Mouse (Mus musculus): ENCODE measurements around the gene Gas1.

Gene Gas1

DNA sequence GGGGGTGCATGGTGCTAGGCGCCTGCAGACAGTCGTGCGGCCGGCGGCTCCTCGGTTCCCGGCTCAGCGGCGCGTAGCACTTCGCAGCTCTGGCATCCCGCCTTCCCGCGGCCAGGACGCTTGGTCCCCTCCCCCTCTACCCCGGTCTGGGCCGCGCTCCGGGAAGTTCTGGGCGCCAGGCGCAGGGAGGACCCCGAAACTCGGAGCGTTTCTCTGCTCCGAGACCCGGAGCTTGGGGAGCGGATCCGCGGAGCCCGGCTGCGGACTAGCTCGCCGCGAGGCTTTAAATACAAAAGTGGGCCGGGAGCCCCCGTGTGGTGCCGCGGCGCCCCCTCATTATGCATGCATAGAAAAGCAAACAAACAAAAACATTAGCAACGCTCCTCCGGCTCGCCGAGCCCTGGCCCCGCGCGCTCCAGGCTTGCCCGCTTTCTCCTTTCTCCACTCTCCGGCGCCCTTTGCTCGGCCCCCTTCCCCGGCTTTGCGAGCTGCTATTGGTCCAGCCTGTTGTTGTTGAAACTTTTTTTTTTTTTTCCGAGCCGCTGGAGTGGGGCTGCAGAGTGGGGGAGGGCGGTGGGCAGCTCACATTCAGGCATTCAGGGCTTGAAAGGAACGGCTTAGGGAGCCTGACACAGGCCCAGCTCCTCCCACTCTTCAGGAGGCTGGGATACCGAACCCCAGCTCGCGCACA, at the start of gene Gas1:
Gene Gas1, minus strand, starts transcription at position 260 of the 691 bp plus-strand sequence.
- DNase-seq (ENCODE audit: low spot score): peak; percentile 96

DNA sequence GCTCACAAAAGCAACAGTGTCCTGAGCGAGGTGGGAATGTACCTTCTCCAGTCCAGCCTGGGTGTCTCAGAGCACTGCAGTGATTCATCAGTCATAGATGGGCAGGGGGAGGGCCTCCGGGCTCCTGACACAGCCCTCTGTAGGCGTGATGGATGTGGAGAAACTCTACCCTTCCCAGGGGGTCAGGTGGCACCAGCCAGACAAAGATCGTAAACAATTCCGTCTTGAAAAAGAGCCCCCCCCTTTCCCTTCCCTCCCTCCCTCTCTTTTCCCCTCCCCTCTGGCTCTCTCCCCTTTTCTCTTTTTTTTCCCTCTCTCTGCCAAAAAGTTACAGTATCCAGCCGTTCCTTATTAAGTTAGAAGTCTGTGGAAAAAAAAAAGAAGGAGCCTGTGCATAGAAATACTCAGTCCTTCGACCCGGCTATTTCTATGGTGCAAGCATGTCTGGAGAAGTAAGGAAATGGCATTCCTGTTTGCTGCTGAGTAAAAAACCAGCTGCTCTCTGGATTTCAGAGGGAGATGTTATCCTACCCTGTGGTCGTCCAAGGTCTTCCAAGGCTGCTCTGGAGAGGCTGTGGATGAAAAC, 49.2 kb upstream of the Gas1 start:
- no peak for DNase-seq (ENCODE audit: low spot score)

GRCm38 (mm10) chr13:60225736-60226135, 48.6 kb upstream of the Gas1 start:
- DNase-seq (ENCODE audit: low spot score): no peak

GRCm38 (mm10) chr13:60225276-60225675, 48.1 kb upstream of the Gas1 start:
- DNase-seq (ENCODE audit: low spot score): no peak

- DNase-seq (ENCODE audit: low spot score): no peak
These were observed 46.6 kb upstream of the Gas1 start for GRCm38 (mm10) chr13:60223797-60224196.

DNA sequence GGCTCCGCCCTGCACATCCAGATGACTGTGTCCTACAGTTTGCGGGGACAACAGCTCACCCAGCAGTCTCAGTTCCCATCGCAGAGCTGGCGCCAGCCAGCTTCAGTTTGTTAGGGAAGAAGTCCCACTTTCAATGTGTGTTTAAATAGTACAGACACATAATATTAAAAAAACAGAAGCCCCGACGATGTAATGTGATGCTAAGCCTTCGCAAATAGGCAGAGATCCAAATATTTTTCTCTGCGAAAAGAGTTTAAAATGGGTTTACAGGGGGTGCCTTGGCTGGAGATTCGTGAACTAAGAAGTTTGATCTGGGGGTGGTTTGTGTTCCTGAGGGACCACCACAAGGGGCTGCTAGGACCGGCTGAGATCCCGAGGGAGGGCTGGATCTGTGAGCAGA, 45.2 kb upstream of the Gas1 start:
- no peak for DNase-seq (ENCODE audit: low spot score)

DNA sequence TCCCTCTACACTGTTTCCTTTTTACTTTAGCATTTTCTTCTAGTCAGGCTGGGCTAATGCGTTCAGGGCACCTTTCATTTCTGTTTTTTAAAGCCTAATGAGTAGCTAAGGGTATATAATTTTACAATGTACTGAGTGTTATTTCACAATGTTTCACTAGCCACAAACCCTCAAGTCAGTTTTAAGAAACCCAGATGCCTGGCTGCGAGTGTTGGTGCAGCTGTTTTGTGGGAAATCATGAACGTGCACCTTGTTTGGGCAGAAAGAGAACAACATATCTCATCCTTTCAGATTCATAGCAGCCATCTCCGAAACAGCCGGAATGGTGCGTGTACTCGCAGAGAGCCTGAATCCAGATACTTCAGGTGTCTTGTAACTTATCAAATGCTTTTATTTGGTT, 36.7 kb upstream of the Gas1 start:
- no peak for DNase-seq (ENCODE audit: low spot score)

- no peak for DNase-seq (ENCODE audit: low spot score)
These were observed 30.0 kb upstream of the Gas1 start for GRCm38 (mm10) chr13:60207135-60207601.

- no peak for DNase-seq (ENCODE audit: low spot score)
These were observed 27.6 kb upstream of the Gas1 start for GRCm38 (mm10) chr13:60204746-60205145.

GRCm38 (mm10) chr13:60193273-60193672, 16.1 kb upstream of the Gas1 start:
- no peak for DNase-seq (ENCODE audit: low spot score)

DNA sequence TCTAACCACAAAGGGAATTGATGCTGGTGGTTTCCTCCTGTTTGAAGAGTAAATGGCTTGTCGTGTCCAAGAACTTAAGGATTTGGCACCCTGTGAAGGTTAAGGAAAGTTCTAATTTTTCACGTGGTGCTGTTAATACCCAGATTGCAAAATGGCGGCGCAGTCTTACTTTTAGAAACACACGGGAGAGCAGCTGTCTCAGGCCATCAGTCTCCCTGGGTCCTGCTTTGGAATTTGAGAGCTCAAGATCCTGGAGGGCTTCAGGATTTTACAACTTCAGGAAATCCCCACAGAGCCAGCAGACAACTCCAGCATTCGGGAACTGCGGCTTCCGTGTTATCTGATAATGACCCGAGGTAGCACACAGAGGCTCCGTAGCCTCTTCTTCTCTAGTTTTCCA, 12.8 kb upstream of the Gas1 start:
- DNase-seq (ENCODE audit: low spot score): no peak

DNA sequence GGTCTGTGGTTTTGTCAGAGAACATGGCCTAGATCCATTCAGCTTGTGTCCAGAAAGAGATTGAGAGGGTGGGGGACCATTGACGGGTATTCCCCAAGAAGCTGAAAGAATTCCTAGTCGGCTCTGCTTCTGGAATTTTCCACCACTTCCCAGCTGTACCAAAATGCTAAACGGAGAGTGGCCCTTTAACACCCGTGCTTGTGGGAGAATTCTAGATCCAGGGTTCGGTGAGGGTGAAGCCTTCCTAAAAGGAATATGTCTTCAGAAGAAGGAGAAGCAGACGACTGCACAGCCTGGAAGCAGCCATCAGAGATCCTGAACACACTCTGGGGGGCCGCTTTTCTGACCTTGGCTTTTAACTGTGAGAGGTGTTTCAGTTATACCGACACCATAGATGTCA, 11.8 kb upstream of the Gas1 start:
- DNase-seq (ENCODE audit: low spot score): no peak

GRCm38 (mm10) chr13:60187276-60187675, 10.1 kb upstream of the Gas1 start:
- no peak for DNase-seq (ENCODE audit: low spot score)

DNA sequence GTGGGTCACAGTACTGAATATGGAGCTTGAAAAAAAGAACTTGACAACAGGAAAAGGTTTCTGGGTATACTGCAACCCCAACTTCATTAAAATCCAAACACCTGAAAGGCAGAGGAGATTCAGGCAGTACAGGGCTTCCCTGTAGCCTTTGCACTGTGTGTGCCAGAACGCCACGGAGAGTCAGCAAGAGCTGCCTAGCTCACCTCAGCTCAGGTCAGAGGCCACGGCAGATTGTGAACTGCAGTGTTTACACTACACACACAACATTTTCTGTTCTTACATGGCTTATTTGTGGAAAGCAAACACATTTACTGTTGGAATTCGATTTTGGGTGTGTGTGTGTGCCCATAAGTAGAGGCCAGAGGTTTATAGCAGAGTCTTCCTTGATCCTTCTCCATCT, 5.2 kb upstream of the Gas1 start:
- no peak for DNase-seq (ENCODE audit: low spot score)

DNA sequence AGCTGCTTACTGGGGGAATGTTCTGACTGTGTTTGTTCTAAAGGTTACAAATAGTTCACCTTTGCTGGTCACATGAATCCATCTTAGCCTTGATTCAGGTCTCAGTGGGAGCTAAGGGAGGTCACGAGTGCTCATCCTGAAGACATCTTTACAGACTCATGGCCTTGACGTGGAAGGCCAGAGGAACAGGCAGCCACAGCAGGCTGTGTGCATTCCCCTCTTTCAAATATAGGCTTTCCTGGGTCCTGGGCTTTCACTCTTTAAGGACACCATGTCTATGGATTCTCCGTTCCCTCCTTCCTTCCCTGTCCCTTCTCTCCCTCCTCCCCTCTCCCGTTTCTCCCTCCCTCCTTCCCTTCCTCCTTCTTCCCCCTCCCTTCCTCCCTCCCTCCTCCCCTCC, 2.5 kb upstream of the Gas1 start:
- no peak for DNase-seq (ENCODE audit: low spot score)

GRCm38 (mm10) chr13:60178416-60178815, 1.3 kb upstream of the Gas1 start:
- peak; percentile 97 for DNase-seq (ENCODE audit: low spot score)

DNA sequence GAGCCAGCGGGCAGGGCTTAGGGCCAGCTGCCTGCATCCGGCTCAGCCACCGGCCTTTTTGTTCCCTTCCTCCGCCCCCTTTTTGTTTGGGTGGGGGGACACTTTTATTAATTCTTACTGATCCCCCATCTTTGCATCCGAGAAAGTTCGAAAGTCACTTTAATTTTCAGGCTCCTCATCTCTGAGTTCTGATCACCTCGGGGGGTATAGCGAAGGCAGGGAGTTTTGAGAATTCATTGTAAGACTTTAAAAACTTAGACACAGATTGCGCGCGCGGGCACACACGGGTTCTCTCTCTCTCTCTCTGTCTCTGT, 589 bp upstream of the Gas1 start:
- DNase-seq (ENCODE audit: low spot score): no peak

GRCm38 (mm10) chr13:60176776-60177105, 424 bp downstream of the Gas1 start:
- DNase-seq (ENCODE audit: low spot score): no peak

- DNase-seq (ENCODE audit: low spot score): peak; percentile 82
These were observed 909 bp downstream of the Gas1 start for GRCm38 (mm10) chr13:60176136-60176775.

DNA sequence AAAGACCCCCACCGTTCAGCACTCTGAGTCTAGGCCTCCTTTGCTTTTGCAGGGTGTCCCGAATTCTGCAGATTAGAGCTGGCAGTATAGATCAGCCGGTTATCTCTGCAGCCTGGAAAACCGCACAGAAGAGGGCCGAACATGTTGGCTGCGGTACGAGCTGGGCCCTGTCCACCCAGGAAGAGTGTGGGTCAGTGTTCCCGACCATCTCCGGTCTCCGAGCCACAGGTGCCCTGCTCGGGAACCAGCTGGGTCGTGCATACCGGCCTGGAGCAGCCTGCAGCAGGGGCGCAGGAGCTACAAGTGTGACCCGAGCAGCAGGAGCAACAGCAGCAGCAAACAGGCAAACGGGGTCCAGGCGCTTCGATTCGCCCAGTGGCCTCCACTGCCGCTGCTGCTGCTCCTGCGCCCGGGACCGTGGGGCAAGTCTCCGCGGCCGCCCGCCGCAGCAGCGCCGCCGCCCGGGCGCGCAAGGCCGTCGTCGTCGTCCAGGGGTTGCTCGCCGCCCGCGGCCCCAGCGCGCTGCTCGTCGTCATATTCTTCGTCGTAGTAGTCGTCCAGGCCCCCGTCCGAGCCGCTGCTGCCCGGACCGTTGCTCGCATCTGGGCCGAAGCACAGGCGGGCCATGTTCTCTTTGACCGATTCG, 1.6 kb downstream of the Gas1 start:
- peak; percentile 69 for DNase-seq (ENCODE audit: low spot score)

GRCm38 (mm10) chr13:60174953-60175352, 2.2 kb downstream of the Gas1 start:
- DNase-seq (ENCODE audit: low spot score): peak; percentile 45

DNA sequence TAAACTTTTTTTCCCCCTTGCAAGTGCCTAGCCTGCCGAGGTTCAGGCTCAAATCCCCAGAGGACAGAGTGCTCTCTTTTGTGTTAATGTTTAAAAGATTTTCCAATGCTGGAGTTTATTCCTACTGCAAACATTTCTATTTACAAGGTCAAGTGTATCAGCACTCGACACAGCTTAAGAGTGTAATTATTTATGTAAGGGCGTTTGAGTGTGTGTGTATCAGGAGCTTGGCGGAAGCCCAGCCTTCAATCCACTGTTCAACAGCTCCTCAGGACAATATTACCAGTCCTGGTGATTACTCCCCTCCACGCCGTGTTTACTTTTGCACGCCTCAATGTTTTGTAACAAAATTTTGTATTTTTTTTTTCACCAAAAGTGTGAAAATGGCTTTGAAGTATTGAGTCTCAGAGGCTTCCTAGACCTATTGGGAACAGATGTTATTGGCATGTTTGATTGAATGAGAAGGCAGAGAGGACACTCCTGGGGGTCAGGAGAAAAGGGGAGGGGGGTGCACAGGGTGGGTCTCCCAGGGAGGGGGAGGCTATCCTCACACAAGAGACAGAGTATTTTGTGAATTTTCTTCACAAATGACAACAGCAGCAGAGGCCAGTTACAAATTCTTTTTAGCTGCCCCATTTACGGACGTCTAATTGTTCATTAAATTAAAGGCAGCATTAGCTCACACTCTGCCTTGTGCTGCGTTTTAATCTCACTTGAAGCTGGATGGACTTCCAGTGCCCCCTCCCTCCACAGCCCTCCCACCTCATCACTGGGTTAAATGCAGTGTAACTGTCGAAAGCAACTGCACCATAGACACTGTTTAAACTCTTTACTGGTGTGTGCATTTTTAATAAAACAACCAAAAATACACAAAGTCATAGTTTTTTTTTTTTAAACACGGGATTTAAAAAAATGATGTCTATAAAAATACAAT, 3.3 kb downstream of the Gas1 start:
- peak; percentile 18 for DNase-seq (ENCODE audit: low spot score)
